Mouse (Mus musculus): ENCODE measurements at regions not wholly inside any gene's neighbourhood (a gene's known extent, or its start where the extent isn't known, plus 50 kb on each side); places are given as distances from the start of the nearest gene placed in this dataset.

- WGBS, result 79% methylated on average over 2 of the region's 2 CpGs
Observed at GRCm38 (mm10) chr5:90071806-90072205, 152.0 kb downstream of the Cox18 start.

GRCm38 (mm10) chr5:90068601-90069000 lies 155.2 kb downstream of the Cox18 start:
- H3K9me3 ChIP-seq (ENCODE audit: low read length), result no peaks in the 10 kb centered on the region
- no peaks in the 10 kb centered on the region for H3K27me3 ChIP-seq (replicated peaks; ENCODE audit: insufficient read depth, low read length)
- no peaks in the 10 kb centered on the region for H3K4me1 ChIP-seq (ENCODE audit: insufficient read depth, low read depth, low read length)
- H3K9ac ChIP-seq (replicated peaks; ENCODE audit: low read depth), result no peak overlapping the region
- H3K27ac ChIP-seq (ENCODE audit: low read length), result no peak overlapping the region
- ATAC-seq (no peak), DNase-seq (ENCODE audit: low spot score) (no peak)
- H3K4me2 ChIP-seq (replicated peaks; ENCODE audit: low read depth, low read length), result no peak overlapping the region
- TF ChIP-seq EP300 (IDR thresholded peaks at IDR 0.05) (no peak), CTCF (IDR thresholded peaks at IDR 0.05) (no peak)
- H3K4me3 ChIP-seq (ENCODE audit: low read depth, low read length), result no peak overlapping the region
- no peaks in the 10 kb centered on the region for H3K36me3 ChIP-seq (ENCODE audit: insufficient read depth, low read length)

More at GRCm38 (mm10) chr5:90071806-90072205, 152.0 kb downstream of the Cox18 start:
- Histone ChIP-seq H3K9ac (replicated peaks; ENCODE audit: low read depth) (no peak overlapping the region), H3K27me3 (replicated peaks; ENCODE audit: insufficient read depth, low read length) (no peaks in the 10 kb centered on the region), H3K4me1 (ENCODE audit: insufficient read depth, low read depth, low read length) (no peaks in the 10 kb centered on the region), H3K9me3 (ENCODE audit: low read length) (no peaks in the 10 kb centered on the region), H3K4me2 (replicated peaks; ENCODE audit: low read depth, low read length) (no peak overlapping the region), H3K4me3 (ENCODE audit: low read depth, low read length) (no peak overlapping the region), H3K27ac (ENCODE audit: low read length) (no peak overlapping the region), H3K36me3 (ENCODE audit: insufficient read depth, low read length) (no peaks in the 10 kb centered on the region)
- TF ChIP-seq EP300 (IDR thresholded peaks at IDR 0.05) (no peak), CTCF (IDR thresholded peaks at IDR 0.05) (no peak)
- DNase-seq (ENCODE audit: low spot score), result no peak
- no peak for ATAC-seq

GRCm38 (mm10) chr5:90067817-90068216 lies 156.0 kb downstream of the Cox18 start:
- ATAC-seq (no peak), DNase-seq (ENCODE audit: low spot score) (peak; percentile 5)
- Histone ChIP-seq H3K9me3 (ENCODE audit: low read length) (no peaks in the 10 kb centered on the region), H3K27ac (ENCODE audit: low read length) (no peak overlapping the region), H3K4me3 (ENCODE audit: low read depth, low read length) (no peak overlapping the region), H3K27me3 (replicated peaks; ENCODE audit: insufficient read depth, low read length) (no peaks in the 10 kb centered on the region), H3K4me2 (replicated peaks; ENCODE audit: low read depth, low read length) (no peak overlapping the region), H3K36me3 (ENCODE audit: insufficient read depth, low read length) (no peaks in the 10 kb centered on the region), H3K9ac (replicated peaks; ENCODE audit: low read depth) (no peak overlapping the region), H3K4me1 (ENCODE audit: insufficient read depth, low read depth, low read length) (no peaks in the 10 kb centered on the region)
- WGBS, result 54% methylated on average over 7 of the region's 7 CpGs
- TF ChIP-seq CTCF (IDR thresholded peaks at IDR 0.05) (no peak), EP300 (IDR thresholded peaks at IDR 0.05) (no peak)

- no peaks in the 10 kb centered on the region for H3K36me3 ChIP-seq (ENCODE audit: insufficient read depth, low read length)
- no peaks in the 10 kb centered on the region for H3K9me3 ChIP-seq (ENCODE audit: low read length)
- TF ChIP-seq CTCF (IDR thresholded peaks at IDR 0.05), result no peak
- TF ChIP-seq EP300 (IDR thresholded peaks at IDR 0.05), result no peak
- no peaks in the 10 kb centered on the region for H3K4me1 ChIP-seq (ENCODE audit: insufficient read depth, low read depth, low read length)
- DNase-seq (ENCODE audit: low spot score), result no peak
- H3K4me2 ChIP-seq (replicated peaks; ENCODE audit: low read depth, low read length), result no peak overlapping the region
- no peak for ATAC-seq
- H3K4me3 ChIP-seq (ENCODE audit: low read depth, low read length), result no peak overlapping the region
- H3K27ac ChIP-seq (ENCODE audit: low read length), result no peak overlapping the region
- H3K9ac ChIP-seq (replicated peaks; ENCODE audit: low read depth), result no peak overlapping the region
- H3K27me3 ChIP-seq (replicated peaks; ENCODE audit: insufficient read depth, low read length), result no peaks in the 10 kb centered on the region
- WGBS, result 35% methylated on average over 6 of the region's 6 CpGs
Observed at GRCm38 (mm10) chr5:90065884-90066615, 157.8 kb downstream of the Cox18 start.

GRCm38 (mm10) chr5:90055686-90056085 lies 168.1 kb downstream of the Cox18 start:
- ATAC-seq, result no peak
- no peak overlapping the region for H3K4me2 ChIP-seq (replicated peaks; ENCODE audit: low read depth, low read length)
- H3K27ac ChIP-seq (ENCODE audit: low read length), result no peak overlapping the region
- H3K4me1 ChIP-seq (ENCODE audit: insufficient read depth, low read depth, low read length), result no peaks in the 10 kb centered on the region
- no peak overlapping the region for H3K4me3 ChIP-seq (ENCODE audit: low read depth, low read length)
- 73% methylated on average over 2 of the region's 2 CpGs for WGBS
- H3K9me3 ChIP-seq (ENCODE audit: low read length), result no peaks in the 10 kb centered on the region
- no peaks in the 10 kb centered on the region for H3K27me3 ChIP-seq (replicated peaks; ENCODE audit: insufficient read depth, low read length)
- no peaks in the 10 kb centered on the region for H3K36me3 ChIP-seq (ENCODE audit: insufficient read depth, low read length)
- DNase-seq (ENCODE audit: low spot score), result no peak
- TF ChIP-seq EP300 (IDR thresholded peaks at IDR 0.05) (no peak), CTCF (IDR thresholded peaks at IDR 0.05) (peak; percentile 58)
- H3K9ac ChIP-seq (replicated peaks; ENCODE audit: low read depth), result no peak overlapping the region

- Histone ChIP-seq H3K36me3 (ENCODE audit: insufficient read depth, low read length) (no peaks in the 10 kb centered on the region), H3K9ac (replicated peaks; ENCODE audit: low read depth) (no peak overlapping the region), H3K27ac (ENCODE audit: low read length) (no peak overlapping the region), H3K9me3 (ENCODE audit: low read length) (no peaks in the 10 kb centered on the region), H3K27me3 (replicated peaks; ENCODE audit: insufficient read depth, low read length) (no peaks in the 10 kb centered on the region), H3K4me2 (replicated peaks; ENCODE audit: low read depth, low read length) (no peak overlapping the region), H3K4me1 (ENCODE audit: insufficient read depth, low read depth, low read length) (no peaks in the 10 kb centered on the region), H3K4me3 (ENCODE audit: low read depth, low read length) (no peak overlapping the region)
- ATAC-seq (no peak), DNase-seq (ENCODE audit: low spot score) (no peak)
- WGBS, result 44% methylated on average over 1 of the region's 1 CpGs
- TF ChIP-seq CTCF (IDR thresholded peaks at IDR 0.05) (no peak), EP300 (IDR thresholded peaks at IDR 0.05) (no peak)
Observed at GRCm38 (mm10) chr5:90052516-90052915, 169.4 kb upstream of the Adamts3 start.
